Mouse (Mus musculus) megakaryocyte progenitor cell, adult 5-6 weeks (primary cell): ENCODE measurements at regions not wholly inside any gene's neighbourhood (a gene's known extent, or its start where the extent isn't known, plus 50 kb on each side); places are given as distances from the start of the nearest gene placed in this dataset.

Experiments used
- ATAC-seq: replicated peaks from 2 replicates; pipeline ENCODE4 v1.8.0; 2016; ENCODE audit warnings: mild to moderate bottlenecking, moderate TSS enrichment, inconsistent platforms; ENCODE audit not compliant: poor library complexity

DNA sequence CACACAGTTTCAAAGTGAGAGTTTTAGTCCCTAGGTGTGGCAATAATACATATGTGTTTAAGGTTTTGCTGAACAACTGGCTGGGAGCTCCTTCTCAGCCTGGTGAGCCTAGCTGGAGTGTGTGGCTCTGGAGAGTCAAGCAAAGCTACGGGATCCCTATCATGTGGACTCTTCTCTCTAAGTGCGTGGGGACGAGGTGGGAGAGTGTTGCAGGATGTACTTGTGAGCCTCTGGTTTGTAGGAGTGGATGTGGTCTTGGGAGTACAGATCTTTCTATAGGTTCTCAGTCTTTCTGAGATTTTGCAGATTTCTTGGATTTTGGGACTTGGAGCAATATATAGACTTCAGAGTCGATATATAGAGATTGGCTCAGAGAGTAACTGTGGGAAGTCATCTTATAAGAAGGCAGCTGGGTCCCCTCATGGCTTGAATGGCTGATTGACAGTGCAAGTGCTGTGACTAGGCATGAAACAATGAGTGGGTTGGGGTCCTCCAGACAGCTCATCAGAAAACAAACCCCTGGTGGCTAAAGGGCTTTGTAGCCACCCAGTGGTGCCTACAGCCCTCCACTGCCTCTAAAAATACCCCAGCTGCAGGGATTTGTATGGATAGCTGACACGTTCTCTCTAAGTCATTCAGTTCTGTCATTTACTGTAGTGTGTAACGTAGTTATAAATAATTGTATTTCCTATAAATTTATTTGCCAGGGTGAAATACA lies 486.1 kb downstream of the Cdh26 start:
- ATAC-seq, result no peak

- no peak for ATAC-seq
Observed at GRCm38 (mm10) chr2:178924456-178925115, 494.3 kb downstream of the Cdh26 start.

DNA sequence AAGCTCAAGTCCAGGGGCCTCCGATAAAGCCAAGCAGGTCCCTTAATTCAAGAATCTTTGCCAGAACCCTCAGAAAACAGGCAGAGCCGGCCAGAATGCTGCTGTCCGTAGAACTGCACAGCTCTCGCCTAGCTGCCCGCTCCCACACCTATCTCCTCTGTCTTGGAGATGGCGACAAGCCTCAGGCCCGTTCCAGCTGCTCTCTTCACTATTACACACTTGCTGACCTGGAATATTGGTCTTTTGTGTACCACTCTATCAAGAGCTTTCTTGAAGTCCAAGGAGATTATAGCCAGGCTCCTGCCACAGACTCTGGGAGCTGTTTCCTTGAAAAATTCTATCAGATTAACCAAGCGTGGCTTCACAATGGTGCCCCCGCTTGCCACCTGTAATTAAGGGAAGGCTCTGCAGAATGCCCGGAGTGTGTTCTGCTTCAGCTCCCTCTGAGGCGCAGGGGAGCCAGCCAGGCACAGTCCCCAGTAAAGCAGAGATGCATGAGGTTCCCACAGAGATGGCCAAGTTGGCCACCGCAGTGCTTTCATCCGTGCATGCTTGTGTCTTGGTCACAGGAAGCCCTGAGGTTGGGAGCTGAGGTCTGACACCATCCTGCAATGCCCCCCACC lies 496.8 kb downstream of the Cdh26 start:
- no peak for ATAC-seq

GRCm38 (mm10) chr2:178929033-178929432 lies 498.7 kb downstream of the Cdh26 start:
- no peak for ATAC-seq

DNA sequence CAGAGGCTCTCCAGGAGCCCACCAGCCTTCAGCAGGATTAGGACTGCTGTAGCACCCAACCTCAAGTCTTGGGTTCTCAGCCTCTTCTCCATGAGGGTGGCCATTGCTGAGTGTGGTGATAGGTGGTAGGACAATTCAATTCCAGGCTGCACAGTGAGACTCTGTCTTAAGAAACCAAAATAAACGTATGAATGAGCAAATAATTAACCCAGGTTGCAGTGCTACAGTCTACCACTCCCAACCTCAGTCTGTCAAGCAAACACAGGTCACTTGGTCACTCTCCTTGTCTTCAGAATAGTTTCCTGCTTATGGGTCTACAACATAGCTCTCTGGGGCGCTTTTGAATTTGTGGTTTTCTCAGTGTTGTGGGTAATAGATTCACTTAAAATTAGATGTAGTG lies 499.8 kb downstream of the Cdh26 start:
- no peak for ATAC-seq

- no peak for ATAC-seq
Observed at GRCm38 (mm10) chr2:178948471-178948870, 493.8 kb upstream of the Cdh4 start.

GRCm38 (mm10) chr2:178949103-178949502 lies 493.1 kb upstream of the Cdh4 start:
- ATAC-seq, result no peak

DNA sequence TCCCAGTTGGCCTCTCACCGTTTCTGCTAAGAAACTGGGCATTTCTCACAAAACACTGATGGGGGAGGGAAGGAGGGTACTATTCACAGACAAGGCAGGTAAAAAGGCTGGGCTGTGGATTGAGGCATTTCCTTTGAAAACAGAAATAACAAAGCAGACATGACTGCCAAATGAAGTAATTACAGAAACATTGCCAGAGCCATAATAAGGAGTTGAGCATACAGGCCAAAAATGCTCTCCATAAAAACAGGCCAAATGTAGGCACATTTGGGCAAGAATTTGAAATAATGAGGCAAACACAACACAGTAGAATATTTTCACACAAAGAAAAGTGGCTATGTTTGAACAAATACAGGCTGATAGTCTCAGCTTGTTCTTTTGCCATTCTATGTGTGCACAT lies 491.9 kb upstream of the Cdh4 start:
- ATAC-seq, result no peak

GRCm38 (mm10) chr2:178954420-178955067 lies 487.7 kb upstream of the Cdh4 start:
- ATAC-seq, result no peak

DNA sequence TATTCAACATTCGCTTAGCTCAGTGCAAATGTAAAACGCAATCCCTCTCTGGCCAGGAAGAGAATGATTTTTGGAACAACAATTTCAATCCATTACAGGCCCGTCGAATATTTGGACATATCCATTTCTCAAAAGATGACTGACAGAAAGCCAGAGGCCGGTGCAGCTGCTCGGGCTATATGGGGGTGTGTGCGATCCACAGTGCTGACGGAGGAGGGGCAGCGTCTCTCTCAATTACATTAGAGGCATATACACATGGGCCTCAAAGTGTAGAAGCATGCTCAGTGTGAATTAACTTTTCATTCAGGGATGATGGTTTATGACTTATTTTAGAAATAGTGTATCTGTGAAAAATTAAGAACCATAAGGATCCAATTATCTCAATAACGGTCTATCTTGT lies 483.4 kb upstream of the Cdh4 start:
- ATAC-seq, result no peak

DNA sequence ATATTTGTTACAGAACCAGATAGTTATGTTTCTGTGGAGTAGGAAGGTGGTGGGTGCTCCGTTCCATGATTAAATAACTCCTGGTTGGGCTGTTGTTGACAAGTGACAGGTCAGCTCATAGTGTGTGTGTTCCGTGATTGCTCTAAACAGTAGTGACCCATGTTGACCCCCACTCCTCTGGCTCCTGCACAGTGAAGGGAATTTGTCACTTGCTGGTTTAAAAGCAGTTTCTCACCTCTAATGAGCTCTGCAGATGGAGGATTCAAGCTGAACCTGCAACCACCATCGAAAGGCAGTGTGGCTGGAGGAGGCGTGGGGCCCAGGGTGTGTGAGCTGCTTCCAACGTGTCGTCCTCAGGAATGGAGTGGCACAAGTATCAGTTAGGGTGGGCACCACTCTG lies 482.6 kb upstream of the Cdh4 start:
- no peak for ATAC-seq

GRCm38 (mm10) chr2:178967584-178968365 lies 474.5 kb upstream of the Cdh4 start:
- no peak for ATAC-seq

GRCm38 (mm10) chr2:178969732-178970131 lies 472.5 kb upstream of the Cdh4 start:
- ATAC-seq, result no peak

DNA sequence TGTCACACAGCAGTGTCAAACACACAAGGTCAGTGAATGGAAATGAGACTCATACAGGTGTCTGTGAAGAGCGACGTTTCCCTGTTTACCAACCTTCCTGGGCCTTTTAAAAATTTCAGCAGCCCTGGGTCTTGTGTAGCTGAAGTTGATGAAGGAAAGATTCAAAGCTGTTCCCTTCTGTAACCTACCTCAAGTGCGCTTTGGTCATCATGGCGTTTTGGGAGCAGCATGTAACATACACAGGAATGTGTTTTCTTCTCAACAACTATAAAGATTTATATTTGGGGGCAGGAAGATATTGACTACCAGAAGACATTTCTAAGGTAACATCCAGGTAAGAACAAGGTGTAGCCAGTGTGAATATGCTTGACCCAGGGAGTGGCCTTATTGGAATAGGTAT lies 466.9 kb upstream of the Cdh4 start:
- ATAC-seq, result no peak

GRCm38 (mm10) chr2:178976046-178976445 lies 466.2 kb upstream of the Cdh4 start:
- ATAC-seq, result no peak

- ATAC-seq, result no peak
Observed at GRCm38 (mm10) chr2:178976495-178976894, 465.7 kb upstream of the Cdh4 start.

DNA sequence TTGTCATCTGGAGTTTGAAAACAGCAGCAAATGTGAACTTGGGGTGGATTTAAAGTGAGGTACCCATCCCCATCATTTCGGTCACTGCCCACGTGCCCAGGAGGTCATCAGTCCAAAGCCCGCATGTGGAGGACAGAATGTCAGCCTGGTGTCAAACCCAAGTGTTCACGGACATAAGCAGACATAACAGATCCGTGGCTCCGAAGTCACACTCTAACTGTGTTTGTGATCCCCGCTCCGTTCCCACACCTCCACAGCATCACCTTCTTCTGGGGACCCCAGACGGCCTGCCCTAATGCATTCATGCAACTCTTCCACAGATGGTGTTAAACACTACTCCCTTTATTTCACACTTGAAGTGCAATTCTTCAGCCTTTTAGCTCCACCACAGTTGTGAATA lies 462.8 kb upstream of the Cdh4 start:
- ATAC-seq, result no peak

DNA sequence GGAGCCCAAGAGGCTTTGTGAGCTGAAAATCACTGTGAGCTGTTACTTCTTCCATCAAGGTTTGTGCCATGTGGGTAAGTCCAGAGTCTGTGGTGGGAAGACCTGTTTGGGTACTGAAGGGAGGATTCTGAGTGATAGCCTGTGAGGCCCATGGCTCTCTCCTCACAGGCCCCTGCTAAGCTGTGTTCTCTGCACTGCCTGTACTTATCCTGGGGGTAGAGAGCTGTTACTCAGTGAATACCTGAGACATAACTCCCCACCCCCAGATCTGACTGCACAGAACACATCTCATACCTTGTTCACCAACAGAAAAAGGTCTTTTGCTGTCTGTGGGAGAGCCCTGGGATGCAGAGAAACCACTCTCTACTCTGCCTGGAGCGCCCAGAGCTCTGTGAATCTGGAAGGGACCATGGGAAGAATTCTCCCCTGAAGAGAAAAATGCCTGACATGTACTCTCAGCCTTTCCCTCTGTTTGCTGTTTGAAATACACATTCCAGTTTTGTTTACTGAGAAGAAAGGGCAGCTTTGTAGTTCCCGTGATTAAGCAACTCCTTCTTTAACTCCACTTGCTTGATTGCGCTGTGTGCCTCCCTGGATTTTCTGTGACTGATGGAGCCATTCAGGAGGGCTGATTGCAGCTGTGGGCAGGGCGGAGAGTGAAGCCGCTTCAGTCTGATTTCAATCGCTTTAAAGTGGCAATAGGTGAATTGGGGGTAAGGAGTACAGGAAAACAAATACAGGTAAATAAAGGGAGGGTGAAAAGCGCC lies 460.3 kb upstream of the Cdh4 start:
- no peak for ATAC-seq

- no peak for ATAC-seq
Observed at GRCm38 (mm10) chr2:178983801-178984200, 458.4 kb upstream of the Cdh4 start.

GRCm38 (mm10) chr2:178987935-178988334 lies 454.3 kb upstream of the Cdh4 start:
- no peak for ATAC-seq
